8 mouse cellular contexts compared by ENCODE assay signal in genomic region chr3:89246261-89247100, GRCm38 (mm10). TPM values are rescaled to one million over a fixed set of nuclear protein-coding genes. Genes with fewer than 3 reads are reported as not detected.
DNase-seq lines count a peak whose midpoint lies in the region; ATAC-seq and TF ChIP-seq lines count a peak whose summit lies in the region.

Gene Trim46 (minus strand): TSS chr3:89246309.

- peak within 1 kb of the TSS; percentile 97 for H3K4me2 ChIP-seq in forebrain, embryonic 13.5 days
- peak within 1 kb of the TSS; percentile 73 for H3K4me2 ChIP-seq in neural tube, embryonic 15.5 days

- peak; percentile 88 for DNase-seq in ES-E14 (ENCODE audit: low read depth, low spot score)
- DNase-seq in heart, postnatal 10 days, result peak; percentile 93 to 94
- peak; percentile 88 to 93 for DNase-seq in layer of hippocampus, adult 18-20 months (ENCODE audit: low spot score in 2 of 2)
- peak; percentile 88 for DNase-seq in lung, adult 2 months
- peak; percentile 90 for DNase-seq in testis, postnatal 10 days (ENCODE audit: low spot score)

- intact Hi-C loops in heart, postnatal 10 days (cut with DNase I), result loop anchor here (1.0 kb wide), 1 partner anchor 36 kb away; no protein-coding TSS in a partner anchor

- ATAC-seq in cerebellum, adult (ENCODE audit: insufficient number of reproducible peaks, low FRiP score, low TSS enrichment), result peak; percentile 69
- peak; percentile 68 for ATAC-seq in forebrain, embryonic 13.5 days
- ATAC-seq in neural tube, embryonic 15.5 days (ENCODE audit: low FRiP score), result peak; percentile 74

- H3K27ac ChIP-seq in ES-E14 (ENCODE audit: insufficient read depth, low read depth, low read length, poor library complexity, severe bottlenecking), result 0 out of 2 replicates have a peak within 1 kb of the TSS, but pooled peaks have one; percentile 4
- peak within 1 kb of the TSS; percentile 94 for H3K27ac ChIP-seq in forebrain, embryonic 13.5 days
- peak within 1 kb of the TSS; percentile 95 for H3K27ac ChIP-seq in neural tube, embryonic 15.5 days (replicated peaks)

- peaks cover 15% of the 10 kb centered on the region; the same call in 1 of the 2 replicates for H3K36me3 ChIP-seq in ES-E14 (ENCODE audit: control insufficient read depth, insufficient read depth, low read length, poor library complexity, severe bottlenecking)
- H3K36me3 ChIP-seq in forebrain, embryonic 13.5 days (ENCODE audit: poor library complexity, severe bottlenecking), result peaks cover 32% of the 10 kb centered on the region
- H3K36me3 ChIP-seq in neural tube, embryonic 15.5 days, result peaks cover 20% of the 10 kb centered on the region

- peaks cover 5 to 26% of the 10 kb centered on the region in 2 experiments; a peak in 3 of 4 replicates for H3K4me1 ChIP-seq in ES-E14 (ENCODE audit: control insufficient read depth in 2 of 2, insufficient read depth in 2 of 2, low read length in 2 of 2, poor library complexity in 1 of 2)
- H3K4me1 ChIP-seq in forebrain, embryonic 13.5 days, result peaks cover 61% of the 10 kb centered on the region
- H3K4me1 ChIP-seq in lung, adult 2 months (ENCODE audit: control insufficient read depth, insufficient read depth, low read length), result peaks cover 17% of the 10 kb centered on the region
- peaks cover 69% of the 10 kb centered on the region for H3K4me1 ChIP-seq in neural tube, embryonic 15.5 days

- peak within 1 kb of the TSS; percentile 74 to 100 for H3K4me3 ChIP-seq in ES-E14 (ENCODE audit: insufficient read depth in 1 of 2, low read depth in 1 of 2, low read length in 2 of 2, poor library complexity in 1 of 2, severe bottlenecking in 1 of 2)
- peak within 1 kb of the TSS; percentile 74 for H3K4me3 ChIP-seq in forebrain, embryonic 13.5 days
- peak within 1 kb of the TSS; percentile 82 for H3K4me3 ChIP-seq in lung, adult 2 months (replicated peaks; ENCODE audit: extremely low read depth, low read depth, low read length)
- H3K4me3 ChIP-seq in neural tube, embryonic 15.5 days (replicated peaks), result peak within 1 kb of the TSS; percentile 58

- peak; percentile 65; the same call in 1 of the 2 replicates for TF ChIP-seq POLR2A in lung, adult 2 months (IDR thresholded peaks at IDR 0.05; ENCODE audit: borderline replicate concordance, extremely low read depth, low read depth, low read length)

- in situ Hi-C loops in ES-E14 (cut with MboI; ENCODE audit: low sequenced_read_pairs in 2 of 2, unreplicated experiment in 2 of 2), result no loop called here

- peaks cover 6% of the 10 kb centered on the region; the same call in 1 of the 2 replicates for H3K27me3 ChIP-seq in forebrain, embryonic 13.5 days
- no peaks in the 10 kb centered on the region for H3K27me3 ChIP-seq in neural tube, embryonic 15.5 days (replicated peaks)

- WGBS in forebrain, embryonic 13.5 days, result under 1% methylated on average over 42 of the region's 42 CpGs
- under 1% methylated on average over 42 of the region's 42 CpGs for WGBS in lung, adult 2 months
- under 1% methylated on average over 41 of the region's 42 CpGs for WGBS in neural tube, embryonic 15.5 days

- peak within 1 kb of the TSS; percentile 81 for H3K9ac ChIP-seq in ES-E14 (ENCODE audit: insufficient read depth, low read depth, low read length, poor library complexity, severe bottlenecking)
- peak within 1 kb of the TSS; percentile 86 for H3K9ac ChIP-seq in forebrain, embryonic 13.5 days
- peak within 1 kb of the TSS; percentile 73 for H3K9ac ChIP-seq in neural tube, embryonic 15.5 days (replicated peaks)

- TF ChIP-seq CTCF in lung, adult 2 months (IDR thresholded peaks at IDR 0.05; ENCODE audit: insufficient read depth, low read length), result peak; percentile 96

- H3K9me3 ChIP-seq in ES-E14 (ENCODE audit: control insufficient read depth, insufficient read depth, low read depth, low read length), result no peaks in the 10 kb centered on the region
- H3K9me3 ChIP-seq in forebrain, embryonic 13.5 days (replicated peaks), result no peaks in the 10 kb centered on the region
- no peaks in the 10 kb centered on the region for H3K9me3 ChIP-seq in neural tube, embryonic 15.5 days (replicated peaks)

TF ChIP-seq in ES-E14, 5 proteins besides CTCF, POLR2A, EP300 and RAD21:
- TF ChIP-seq HCFC1 (IDR thresholded peaks at IDR 0.05; ENCODE audit: borderline replicate concordance, insufficient read depth, low read length) (peak; percentile 13; the same call in 1 of the 2 replicates), MAFK (IDR thresholded peaks at IDR 0.05; ENCODE audit: insufficient read depth, low read depth, low read length) (no peak), ZC3H11A (IDR thresholded peaks at IDR 0.05; ENCODE audit: borderline replicate concordance, low read depth, low read length) (0 out of 2 replicates have a peak, but pooled peaks have one; percentile 21)

RNA-seq across cellular contexts. Expression of gene Trim46, which starts in this region (rescaled TPM):
- total RNA-seq in ES-E14 (2012; rRNA removed), result 3.1 and 5.3 TPM in 2 replicates
- polyA plus RNA-seq in forebrain, embryonic 13.5 days (2015; fragmentation: Nextera tagmentation; extraction: Ambion mirVana), result 36.6 and 43.2 TPM in 2 replicates
- 1 to 10 TPM in 1 of 2 experiments, under 1 TPM in 1; 0.77 to 1.1 TPM for total RNA-seq in heart, postnatal 10 days (2021)
- total RNA-seq in layer of hippocampus, adult 18-20 months (2021), result 10 to 100 TPM; 83.1 to 86.0 TPM
- 11.0 and 11.8 TPM in 2 replicates for polyA plus RNA-seq in lung, adult 2 months (2012; rRNA removed)
- polyA plus RNA-seq in neural tube, embryonic 15.5 days (2015; fragmentation: Nextera tagmentation; extraction: Ambion mirVana), result 63.0 and 76.6 TPM in 2 replicates

Comparison
In these comparisons a context has a peak if more than half of its experiments do, and no peak if none do; other contexts are left out.
1. Peak in every context shown above with its lines: DNase-seq, ATAC-seq, H3K4me3 ChIP-seq and H3K27ac ChIP-seq.
2. RNA of gene Trim46 (total RNA-seq): 83.1 to 86.0 TPM in layer of hippocampus, adult 18-20 months; 3.1 to 5.3 TPM in ES-E14 and 0.77 to 1.1 TPM in heart, postnatal 10 days; every median in the first group is over 10 times any median in the second.
3. H3K27ac ChIP-seq: peak in every context shown above with its lines; median percentile 95 in neural tube, embryonic 15.5 days; 94 in forebrain, embryonic 13.5 days; 4 in ES-E14.